Mouse (Mus musculus) B cell, adult (primary cell): ENCODE results near the gene Cstf1. TPM values are rescaled to one million over a fixed set of nuclear protein-coding genes. Genes with fewer than 3 reads are reported as not detected.

Experiments used
- total RNA-seq: library from RNA; stranded (reverse); gene quantifications from 4 replicates; pipeline ENCODE4 v1.2.4, GENCODE M21; 2023; ENCODE audit not compliant: inconsistent age

The Cstf1 gene
- total RNA-seq = 37.5 to 43.0 TPM (median 41.8 TPM) in 4 replicates

GRCm38 (mm10) chr2:172370411-172371223, at the start of gene Cstf1, which contains the start of gene Aurka:
Gene Cstf1 (plus strand): TSS chr2:172370681.
Gene Aurka (minus strand): TSS chr2:172370535.

GRCm38 (mm10) chr2:172345258-172345738, 25.2 kb upstream of the Cstf1 start, which contains the start of gene Fam210b:
Gene Fam210b (plus strand): TSS chr2:172345565.

DNA sequence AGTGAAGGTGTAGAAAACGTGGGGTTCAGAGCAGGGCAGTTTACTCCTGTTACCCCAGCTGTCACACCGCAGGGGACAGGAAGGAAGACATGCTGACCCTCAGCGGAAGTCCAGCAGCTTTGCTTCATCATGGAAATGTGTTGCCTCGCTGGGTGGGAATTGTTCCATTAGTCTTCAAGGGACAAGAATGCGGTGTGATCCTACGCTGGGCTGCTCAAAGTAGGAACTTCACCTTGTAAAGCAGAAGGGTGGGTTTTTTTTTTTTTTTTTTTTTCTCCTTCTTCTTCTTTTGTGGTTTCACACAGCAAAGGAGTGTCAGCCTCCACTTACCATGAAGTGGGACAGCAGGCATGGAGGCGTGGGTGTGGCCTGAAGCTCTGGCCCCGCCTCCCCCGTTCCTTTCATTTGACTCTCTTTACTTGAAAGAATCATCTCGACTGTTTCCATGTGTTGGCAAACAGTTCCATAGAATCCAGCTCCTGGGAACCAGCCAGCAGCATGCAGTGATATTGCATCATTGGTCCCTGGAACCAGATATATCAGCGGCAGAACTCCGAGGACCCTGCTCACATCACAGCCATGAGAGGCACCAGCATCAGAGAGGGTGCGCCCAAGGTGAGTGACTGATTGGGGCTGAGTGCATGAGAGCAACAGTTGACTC, 23.0 kb downstream of the Cstf1 start, which contains the start of gene Cass4:
TSS of gene Cass4 (plus strand) at position 404 of the 661 bp plus-strand sequence.

Other genes with a start within 250 kb of the Cstf1 start
- gene Mc3r, start 122.2 kb upstream of the Cstf1 start, total RNA-seq = not detected in 4 replicates
- 8.8 to 9.5 TPM (median 9.2 TPM) in 4 replicates for gene Fam210b, start 25.1 kb upstream of the Cstf1 start, total RNA-seq
- gene Aurka, start 146 bp upstream of the Cstf1 start, total RNA-seq = 6.5 to 7.1 TPM (median 6.8 TPM) in 4 replicates
- 2.2 to 3.6 TPM (median 2.6 TPM) in 4 replicates for gene Cass4, start 23.1 kb downstream of the Cstf1 start, total RNA-seq
- 74.9 to 85.6 TPM (median 79.2 TPM) in 4 replicates for gene Rtf2, start 69.9 kb downstream of the Cstf1 start, total RNA-seq
- not detected in 4 replicates for gene Gcnt7, start 87.9 kb downstream of the Cstf1 start, total RNA-seq
- gene Fam209, start 101.8 kb downstream of the Cstf1 start, total RNA-seq = 6.0 to 9.0 TPM (median 7.8 TPM) in 4 replicates
- not detected in 4 replicates for gene Tfap2c, start 178.9 kb downstream of the Cstf1 start, total RNA-seq